Mouse (Mus musculus) forebrain, postnatal 0 days (tissue): ENCODE results near the gene Psmd12. TPM values are rescaled to one million over a fixed set of nuclear protein-coding genes. Genes with fewer than 3 reads are reported as not detected.

Source experiments
- ATAC-seq: fragments of 200-750 bp; cut with Nextera tagmentation; 2 replicates; pipeline ENCODE4 v1.8.0; 2017; ENCODE audit warnings: mild to moderate bottlenecking, moderate library complexity
- DNase-seq: peaks from one replicate; pipeline ENCODE4 v3.0.0-alpha.2; 2015
- H3K27ac ChIP-seq: fragments of 300-500 bp; sonication (generic); 2 replicates; pipeline ENCODE4 v1.5.1; 2014; ENCODE audit warnings: low read depth, mild to moderate bottlenecking, antibody characterized with exemption, low read length, moderate library complexity, mixed read lengths
- H3K27me3 ChIP-seq: fragments of 300-500 bp; sonication (generic); 2 replicates; pipeline ENCODE4 v1.6.1; 2014; ENCODE audit warnings: mild to moderate bottlenecking, low read length, mixed read lengths; ENCODE audit not compliant: insufficient read depth
- H3K36me3 ChIP-seq: fragments of 300-500 bp; sonication (generic); 2 replicates; pipeline ENCODE4 v1.6.1; 2014; ENCODE audit warnings: mild to moderate bottlenecking, moderate library complexity; ENCODE audit not compliant: insufficient read depth
- H3K4me1 ChIP-seq: fragments of 300-500 bp; sonication (generic); 2 replicates; pipeline ENCODE4 v1.6.1; 2014; ENCODE audit warnings: antibody characterized with exemption; ENCODE audit not compliant: insufficient read depth
- H3K4me2 ChIP-seq: fragments of 300-500 bp; sonication (generic); 2 replicates; pipeline ENCODE4 v1.6.1; 2014; ENCODE audit warnings: low read depth, mild to moderate bottlenecking, moderate library complexity
- H3K4me3 ChIP-seq: fragments of 300-500 bp; sonication (generic); 2 replicates; pipeline ENCODE4 v1.5.1; 2014; ENCODE audit warnings: low read depth, low read length, mixed read lengths
- H3K9ac ChIP-seq: fragments of 300-500 bp; sonication (generic); 2 replicates; pipeline ENCODE4 v1.6.1; 2014; ENCODE audit warnings: mild to moderate bottlenecking
- H3K9me3 ChIP-seq: fragments of 300-500 bp; sonication (generic); 2 replicates; pipeline ENCODE4 v1.6.1; 2016; ENCODE audit warnings: low read length
- CTCF ChIP-seq: sonication (generic); IDR thresholded peaks from 2 replicates; pipeline ENCODE4 v1.5.1; 2016; ENCODE audit warnings: antibody characterized with exemption, control low read depth, low read depth
- WGBS: fragments of 180-500 bp; shearing (Covaris S2); extraction: QIAGEN DNeasy Blood & Tissue Kit; methylation state at CpG from one replicate; pipeline ENCODE4 v1.1.7; 2014; 5-methylcytosine and 5-hydroxymethylcytosine counted together
- polyA plus RNA-seq: library from polyadenylated mRNA; unstranded; fragments of >200 nt; fragmentation: Nextera tagmentation; extraction: Ambion mirVana; gene quantifications from 2 replicates; pipeline ENCODE4 v1.2.1, GENCODE M21; 2015
- total RNA-seq: library from RNA; depleted of rRNA; stranded (reverse); fragments of >200 nt; gene quantifications from 2 replicates; pipeline ENCODE4 v1.2.3, GENCODE M21; 2014

The Psmd12 gene
- total and polyA plus RNA-seq, 2 experiments from 2014 or later = 59.1 to 149 TPM

DNA sequence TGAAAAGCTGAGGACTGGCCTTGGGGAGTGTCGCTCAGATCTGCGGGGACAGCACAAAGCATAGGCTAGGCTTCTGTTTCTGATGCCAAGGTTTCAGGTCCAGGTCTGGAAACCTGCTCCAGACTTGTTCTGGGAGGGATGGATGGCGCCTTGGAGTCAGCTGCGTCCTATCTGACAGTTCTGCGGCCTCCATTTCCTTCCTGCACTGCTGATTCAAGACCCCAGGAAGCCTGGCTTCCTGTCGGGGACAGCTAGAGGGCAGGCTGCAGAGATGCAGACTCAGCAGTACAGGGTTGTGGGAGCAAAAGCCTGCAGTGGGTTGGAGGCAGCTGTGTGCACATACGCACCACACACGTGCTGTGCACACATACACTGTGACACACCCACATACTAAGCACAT is 50.0 kb downstream of the Psmd12 start:
- 47% methylated on average over 8 of the region's 8 CpGs for WGBS
- no peak overlapping the region for H3K4me2 ChIP-seq
- H3K4me3 ChIP-seq = no peak overlapping the region
- H3K27ac ChIP-seq = no peak overlapping the region
- no peak for TF ChIP-seq CTCF
- H3K9me3 ChIP-seq = no peaks in the 10 kb centered on the region
- ATAC-seq = no peak
- no peak overlapping the region for H3K9ac ChIP-seq
- H3K27me3 ChIP-seq = no peaks in the 10 kb centered on the region
- no peaks in the 10 kb centered on the region for H3K4me1 ChIP-seq
- no peak for DNase-seq
- no peaks in the 10 kb centered on the region for H3K36me3 ChIP-seq

DNA sequence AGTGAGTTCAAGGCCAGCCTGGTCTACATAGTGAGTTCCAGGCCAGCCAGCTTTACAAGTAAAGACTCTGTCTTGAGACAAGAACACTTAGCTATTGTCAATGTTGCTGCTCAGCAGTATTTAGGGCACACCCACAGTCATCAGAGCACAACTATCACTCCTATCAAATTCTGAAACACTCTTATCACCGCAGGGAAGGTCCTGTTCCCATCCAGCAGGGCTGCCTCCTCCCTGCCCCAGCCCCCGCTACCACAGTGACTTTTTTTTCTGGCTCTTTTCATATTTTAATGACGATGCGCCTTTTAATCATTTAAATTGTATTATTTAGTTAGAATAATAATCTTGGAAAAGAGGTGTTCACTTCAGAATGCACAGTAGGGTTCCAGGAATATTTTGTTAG is 52.2 kb downstream of the Psmd12 start:
- H3K4me1 ChIP-seq = no peaks in the 10 kb centered on the region
- H3K36me3 ChIP-seq = no peaks in the 10 kb centered on the region
- no peak for ATAC-seq
- H3K9ac ChIP-seq = no peak overlapping the region
- H3K27me3 ChIP-seq = no peaks in the 10 kb centered on the region
- 80% methylated on average over 4 of the region's 4 CpGs for WGBS
- no peak overlapping the region for H3K4me3 ChIP-seq
- H3K4me2 ChIP-seq = no peak overlapping the region
- H3K27ac ChIP-seq = no peak overlapping the region
- no peaks in the 10 kb centered on the region for H3K9me3 ChIP-seq
- TF ChIP-seq CTCF = no peak
- no peak for DNase-seq

DNA sequence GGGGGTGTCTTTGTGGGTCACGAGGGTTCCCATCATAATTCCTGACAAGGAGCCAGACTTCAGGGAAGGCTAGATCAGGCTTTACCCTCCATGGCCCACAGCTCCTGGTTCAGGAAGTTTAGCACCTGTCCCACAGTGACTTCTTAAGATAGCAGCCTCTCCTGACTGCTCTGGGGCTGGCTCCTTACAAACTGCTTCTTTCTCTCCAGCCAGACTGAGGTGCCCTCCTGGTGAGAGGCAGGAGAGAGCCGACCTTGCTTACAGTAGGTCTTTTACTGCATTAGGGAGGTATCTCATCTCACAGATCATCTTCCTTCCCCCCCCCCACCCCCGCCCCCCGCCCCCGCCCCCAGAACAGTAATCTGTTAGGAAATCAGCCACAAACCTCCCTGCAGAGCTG is 53.0 kb downstream of the Psmd12 start:
- no peak overlapping the region for H3K27ac ChIP-seq
- no peaks in the 10 kb centered on the region for H3K4me1 ChIP-seq
- no peak for TF ChIP-seq CTCF
- H3K27me3 ChIP-seq = no peaks in the 10 kb centered on the region
- H3K4me2 ChIP-seq = no peak overlapping the region
- 52% methylated on average over 5 of the region's 5 CpGs for WGBS
- H3K36me3 ChIP-seq = no peaks in the 10 kb centered on the region
- H3K9me3 ChIP-seq = no peaks in the 10 kb centered on the region
- no peak for ATAC-seq
- H3K9ac ChIP-seq = no peak overlapping the region
- no peak for DNase-seq
- H3K4me3 ChIP-seq = no peak overlapping the region

DNA sequence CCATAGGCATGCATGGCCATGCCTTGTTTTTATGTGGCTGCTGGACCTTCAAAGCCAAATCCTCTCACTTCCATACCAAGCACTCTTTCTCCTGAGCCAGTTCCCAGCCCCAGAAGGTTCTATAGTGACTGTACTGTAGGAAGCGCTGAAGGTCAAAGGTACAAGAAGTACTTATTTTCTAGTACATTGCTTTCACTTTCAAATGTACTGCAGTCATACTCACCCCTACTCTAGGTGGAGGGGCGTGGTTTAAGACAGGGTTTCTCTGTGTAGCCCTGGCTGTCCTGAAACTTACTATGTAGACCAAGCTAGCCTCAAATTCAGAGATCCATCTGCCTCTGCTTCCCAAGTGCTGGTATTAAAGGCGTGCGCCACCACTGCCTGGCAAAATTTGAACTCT is 59.7 kb downstream of the Psmd12 start:
- Histone ChIP-seq H3K4me2 (no peak overlapping the region), H3K9ac (no peak overlapping the region), H3K4me1 (no peaks in the 10 kb centered on the region), H3K27me3 (no peaks in the 10 kb centered on the region), H3K36me3 (no peaks in the 10 kb centered on the region), H3K4me3 (no peak overlapping the region), H3K27ac (no peak overlapping the region), H3K9me3 (no peaks in the 10 kb centered on the region)
- DNase-seq = no peak
- no peak for TF ChIP-seq CTCF
- WGBS = 91% methylated on average over 4 of the region's 4 CpGs
- no peak for ATAC-seq

DNA sequence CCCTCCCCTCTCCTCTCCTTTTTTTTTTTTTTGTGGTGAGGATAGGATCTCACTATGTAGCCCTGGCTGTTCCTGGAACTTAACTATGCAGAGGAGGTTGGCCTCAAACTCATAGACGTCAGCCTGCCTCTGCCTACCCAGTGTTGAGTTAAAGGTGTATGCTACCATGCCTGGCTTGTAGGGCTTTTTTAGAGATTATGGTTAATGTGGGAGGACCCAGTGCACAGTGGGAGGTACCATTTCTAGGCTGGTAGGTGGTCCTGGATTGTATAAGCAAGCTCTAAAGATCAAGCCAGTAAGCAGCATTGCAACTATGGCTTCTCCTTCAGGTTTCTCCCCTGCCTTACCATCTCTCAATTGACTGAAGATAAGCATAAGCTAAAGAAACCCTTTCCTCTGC is 61.1 kb downstream of the Psmd12 start:
- TF ChIP-seq CTCF = no peak
- H3K9ac ChIP-seq = no peak overlapping the region
- no peak overlapping the region for H3K27ac ChIP-seq
- ATAC-seq (no peak), DNase-seq (no peak)
- H3K27me3 ChIP-seq = no peaks in the 10 kb centered on the region
- H3K36me3 ChIP-seq = no peaks in the 10 kb centered on the region
- no peaks in the 10 kb centered on the region for H3K9me3 ChIP-seq
- no peaks in the 10 kb centered on the region for H3K4me1 ChIP-seq
- no peak overlapping the region for H3K4me3 ChIP-seq
- no peak overlapping the region for H3K4me2 ChIP-seq
- WGBS = 75% methylated on average over 1 of the region's 1 CpGs

DNA sequence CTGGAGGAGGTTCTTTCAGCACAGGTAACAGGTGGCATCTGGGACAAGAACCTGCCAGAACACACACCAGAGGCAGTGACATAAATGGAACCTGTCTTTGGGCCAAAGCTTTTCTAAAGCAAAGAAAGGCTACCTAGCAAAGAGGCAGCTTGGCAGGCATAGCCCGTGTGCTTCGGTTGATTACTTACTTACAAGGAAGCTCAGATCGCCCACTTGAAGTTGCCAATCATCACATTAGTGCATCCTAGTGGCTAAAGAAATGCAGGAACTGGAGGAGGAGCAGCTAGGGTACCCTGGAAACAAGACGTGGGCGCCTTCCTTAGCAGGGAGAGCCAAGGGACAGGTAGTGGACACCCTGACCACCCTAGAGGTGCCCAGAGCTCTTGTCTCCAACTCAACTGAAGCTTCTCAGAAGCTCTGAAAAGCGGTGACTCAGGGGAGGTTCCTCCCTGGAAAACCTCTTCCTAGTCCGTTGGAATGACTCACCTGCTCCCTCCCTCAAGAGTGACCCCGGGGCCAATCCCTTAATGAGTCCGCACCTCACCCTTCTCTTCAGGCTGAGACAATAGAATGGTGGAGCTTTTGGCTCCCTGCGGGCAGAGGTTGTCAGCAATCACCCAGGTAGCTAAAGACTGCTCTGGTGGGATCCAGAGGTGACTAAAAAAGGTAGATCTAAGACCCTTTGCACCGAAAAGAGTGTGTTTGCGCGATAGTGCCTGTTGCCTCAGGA is 66.6 kb downstream of the Psmd12 start:
- Histone ChIP-seq H3K27me3 (no peaks in the 10 kb centered on the region), H3K4me2 (peak overlapping the region; percentile 99; the same call in 1 of the 2 replicates), H3K9me3 (no peaks in the 10 kb centered on the region), H3K9ac (no peak overlapping the region), H3K4me1 (peaks cover 10% of the 10 kb centered on the region), H3K27ac (no peak overlapping the region), H3K4me3 (no peak overlapping the region), H3K36me3 (0 out of 2 replicates have a peak, but pooled peaks cover 3% of the 10 kb centered on the region)
- TF ChIP-seq CTCF = no peak
- 13% methylated on average over 13 of the region's 13 CpGs for WGBS
- DNase-seq (peak; percentile 8), ATAC-seq (no peak)

DNA sequence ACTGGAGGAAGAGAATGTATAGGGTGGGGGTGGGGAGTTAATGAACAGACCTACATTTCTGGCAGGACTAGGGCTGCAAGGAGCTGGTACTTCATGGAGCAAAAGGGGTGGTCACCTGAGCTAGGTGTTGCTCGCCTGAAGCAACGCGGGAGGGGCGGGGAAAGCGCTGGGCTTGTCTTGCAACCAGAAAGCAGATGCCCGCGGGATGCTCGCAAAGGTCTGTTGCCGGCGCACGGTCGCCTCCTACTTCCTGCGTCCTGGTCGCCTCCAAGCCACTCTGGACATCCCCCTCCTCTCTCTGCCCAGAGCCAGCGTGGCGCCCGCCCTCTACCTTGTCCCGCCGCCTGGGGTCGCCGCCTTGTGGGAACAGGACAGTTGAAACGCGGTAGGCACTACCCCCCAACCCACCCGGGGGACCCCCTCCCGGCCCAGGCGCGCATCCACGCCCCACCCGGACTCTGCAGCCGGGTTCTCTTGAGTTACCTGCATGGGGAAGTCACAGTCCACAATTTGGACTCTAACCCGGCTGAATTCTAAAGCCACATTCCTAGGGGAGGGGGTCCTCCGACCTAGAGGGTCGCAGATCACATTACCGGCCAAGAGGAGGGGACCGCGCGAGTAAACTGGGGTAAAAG is 67.5 kb downstream of the Psmd12 start:
- H3K4me1 ChIP-seq = peaks cover 10% of the 10 kb centered on the region
- peak; percentile 20 for TF ChIP-seq CTCF
- H3K4me2 ChIP-seq = peak overlapping the region; percentile 99
- WGBS = under 1% methylated on average over 37 of the region's 37 CpGs
- H3K9me3 ChIP-seq = no peaks in the 10 kb centered on the region
- H3K9ac ChIP-seq = peak overlapping the region; percentile 92
- no peaks in the 10 kb centered on the region for H3K27me3 ChIP-seq
- DNase-seq = no peak
- no peak for ATAC-seq
- no peak overlapping the region for H3K27ac ChIP-seq
- 0 out of 2 replicates have a peak, but pooled peaks cover 6% of the 10 kb centered on the region for H3K36me3 ChIP-seq
- H3K4me3 ChIP-seq = peak overlapping the region; percentile 82
